Mouse (Mus musculus): ENCODE results near the gene Ncaph2. TPM values are rescaled to one million over a fixed set of nuclear protein-coding genes. Genes with fewer than 3 reads are reported as not detected.
A peak's percentile ranks its signal among the peaks of the same experiment; 100 is the strongest.

The Ncaph2 gene
- polyA plus RNA-seq, 1 experiment from 2014 or later, result 186 TPM

DNA sequence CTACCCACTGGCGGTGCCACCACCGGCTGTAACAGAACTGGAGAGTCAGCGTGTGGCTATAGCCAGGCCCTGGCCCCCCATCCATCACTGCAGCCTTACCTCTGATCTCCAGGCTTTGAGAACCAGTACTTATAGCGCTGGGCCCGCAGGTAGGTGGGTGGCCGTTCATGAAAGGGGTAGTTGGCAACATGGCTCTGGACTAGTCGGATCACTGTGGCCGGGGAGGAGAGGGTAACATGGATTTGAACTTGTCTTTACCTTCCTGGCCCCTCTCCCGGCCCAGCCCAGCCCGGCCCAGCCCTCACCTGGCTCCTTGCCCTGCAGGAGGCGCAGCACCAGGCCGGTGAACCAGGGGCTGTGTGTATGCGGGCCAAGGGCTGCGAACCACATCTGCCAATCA is 3.5 kb upstream of the Ncaph2 start:
- no peak overlapping the region for H3K27ac ChIP-seq
- no peaks in the 10 kb centered on the region for H3K27me3 ChIP-seq
- ATAC-seq (ENCODE audit: low FRiP score), result no peak
- H3K9me3 ChIP-seq, result no peaks in the 10 kb centered on the region
- H3K4me2 ChIP-seq, result no peak overlapping the region
- H3K4me1 ChIP-seq, result peaks cover 20% of the 10 kb centered on the region
- no peak overlapping the region for H3K9ac ChIP-seq
- 94% methylated on average over 14 of the region's 14 CpGs for WGBS
- no peak overlapping the region for H3K4me3 ChIP-seq (replicated peaks)
- peaks cover 42% of the 10 kb centered on the region for H3K36me3 ChIP-seq (replicated peaks)

DNA sequence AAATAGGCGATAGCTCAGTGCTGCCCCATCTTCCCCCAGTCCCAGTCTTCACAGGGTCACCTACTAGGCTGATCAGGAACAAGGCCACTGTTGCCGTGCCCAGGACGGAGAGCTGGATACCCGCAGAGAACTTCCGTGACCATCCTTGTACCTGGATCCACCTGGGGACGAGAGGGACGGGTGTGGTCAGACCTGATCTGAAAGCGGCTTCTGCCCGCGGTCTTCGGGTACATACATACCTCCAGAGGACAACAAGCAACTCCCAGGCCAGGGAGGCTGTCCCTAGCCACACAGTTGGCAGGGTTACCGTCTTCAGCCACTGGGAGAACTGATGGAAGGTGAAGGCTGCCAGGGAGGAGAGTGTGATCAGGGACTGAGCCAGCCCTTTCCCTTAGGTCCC is 2.7 kb upstream of the Ncaph2 start:
- no peak for ATAC-seq (ENCODE audit: low FRiP score)
- Histone ChIP-seq H3K4me1 (peaks cover 27% of the 10 kb centered on the region), H3K27me3 (no peaks in the 10 kb centered on the region), H3K9ac (0 out of 2 replicates have a peak overlapping the region, but pooled peaks have one; percentile 17), H3K4me2 (no peak overlapping the region), H3K9me3 (no peaks in the 10 kb centered on the region), H3K27ac (no peak overlapping the region), H3K36me3 (replicated peaks) (peaks cover 42% of the 10 kb centered on the region), H3K4me3 (replicated peaks) (no peak overlapping the region)
- 93% methylated on average over 12 of the region's 12 CpGs for WGBS

DNA sequence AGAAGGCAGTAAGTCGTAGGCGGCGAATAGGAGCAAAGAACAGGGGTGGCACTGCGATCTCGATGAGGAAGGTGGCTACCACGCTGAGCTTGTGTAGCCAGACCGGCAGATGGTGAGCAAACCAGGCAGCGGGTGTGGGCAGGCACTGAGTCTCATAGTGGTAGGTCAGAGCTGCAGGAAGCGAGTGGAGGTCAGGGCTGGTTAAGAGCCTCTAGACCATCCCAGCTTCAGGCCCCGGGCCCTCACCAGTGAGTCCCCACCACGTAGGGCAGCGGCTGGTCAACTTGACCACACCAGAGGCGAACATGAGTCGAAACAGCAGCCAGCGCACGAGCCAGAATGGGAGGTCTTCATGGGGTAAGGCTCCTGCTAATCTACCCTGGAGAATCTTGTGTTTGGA is 1.7 kb upstream of the Ncaph2 start:
- ATAC-seq (ENCODE audit: low FRiP score), result no peak
- H3K27me3 ChIP-seq, result no peaks in the 10 kb centered on the region
- H3K36me3 ChIP-seq (replicated peaks), result peaks cover 47% of the 10 kb centered on the region
- WGBS, result 92% methylated on average over 16 of the region's 16 CpGs
- H3K9me3 ChIP-seq, result no peaks in the 10 kb centered on the region
- peak overlapping the region; percentile 79; the same call in 1 of the 2 replicates for H3K4me3 ChIP-seq (replicated peaks)
- H3K27ac ChIP-seq, result no peak overlapping the region
- 0 out of 2 replicates have a peak overlapping the region, but pooled peaks have one; percentile 17 for H3K9ac ChIP-seq
- H3K4me2 ChIP-seq, result peak overlapping the region; percentile 78; the same call in 1 of the 2 replicates
- peaks cover 34% of the 10 kb centered on the region for H3K4me1 ChIP-seq

DNA sequence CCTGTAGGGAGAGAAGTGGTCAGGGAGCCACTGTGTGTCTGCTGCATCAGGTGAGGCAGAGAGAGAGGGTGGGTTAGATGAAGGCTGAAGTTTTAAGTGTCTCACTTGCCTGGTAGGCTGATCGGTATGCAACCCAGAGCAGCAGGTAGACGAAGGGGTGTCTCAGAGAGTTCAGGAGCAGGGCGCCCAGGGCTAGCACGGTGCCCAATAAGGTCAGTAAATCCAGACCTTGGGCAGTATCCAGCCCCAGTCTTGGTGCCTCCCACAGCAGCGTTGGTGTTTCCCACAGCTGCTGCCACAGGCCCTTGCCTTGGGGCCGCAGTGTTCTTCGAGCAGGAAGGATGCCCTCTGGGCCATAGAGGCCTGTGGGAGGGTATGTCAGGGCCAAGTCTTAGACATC is 1.1 kb upstream of the Ncaph2 start:
- WGBS, result 91% methylated on average over 7 of the region's 7 CpGs
- peak overlapping the region; percentile 78 for H3K4me2 ChIP-seq
- no peak overlapping the region for H3K27ac ChIP-seq

DNA sequence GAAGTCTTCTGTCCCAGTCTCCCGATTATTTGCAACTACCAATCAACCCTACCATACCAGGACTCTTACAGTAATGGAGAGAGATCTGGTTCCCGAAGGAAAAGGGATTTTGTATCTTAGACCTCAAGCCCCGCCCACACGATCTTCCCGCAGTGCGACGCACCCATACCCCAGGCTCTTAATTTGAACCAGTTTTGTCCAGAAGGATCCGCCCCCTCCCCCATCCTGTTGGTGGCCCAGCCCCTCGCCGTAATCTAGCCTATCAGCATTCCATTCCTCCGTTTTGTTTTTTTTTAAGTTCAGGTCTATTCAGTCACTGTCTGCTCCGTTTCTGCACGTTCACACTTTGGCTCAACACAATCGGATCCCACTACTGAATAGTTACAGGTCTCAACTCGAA is 853 bp downstream of the Ncaph2 start:
- peak; percentile 73 for ATAC-seq (ENCODE audit: low FRiP score)
- H3K27ac ChIP-seq, result peak overlapping the region; percentile 89
- peaks cover 48% of the 10 kb centered on the region for H3K36me3 ChIP-seq (replicated peaks)
- H3K4me2 ChIP-seq, result peak overlapping the region; percentile 78
- under 1% methylated on average over 15 of the region's 15 CpGs for WGBS
- H3K4me3 ChIP-seq (replicated peaks), result peak overlapping the region; percentile 79
- H3K9ac ChIP-seq, result peak overlapping the region; percentile 90
- peaks cover 39% of the 10 kb centered on the region for H3K4me1 ChIP-seq
- H3K9me3 ChIP-seq, result no peaks in the 10 kb centered on the region
- no peaks in the 10 kb centered on the region for H3K27me3 ChIP-seq

More for the DNA sequence above, 1.1 kb upstream of the Ncaph2 start:
- no peak for ATAC-seq (ENCODE audit: low FRiP score)
- Histone ChIP-seq H3K4me1 (peaks cover 39% of the 10 kb centered on the region), H3K36me3 (replicated peaks) (peaks cover 47% of the 10 kb centered on the region), H3K4me3 (replicated peaks) (peak overlapping the region; percentile 79), H3K9ac (peak overlapping the region; percentile 90), H3K9me3 (no peaks in the 10 kb centered on the region), H3K27me3 (no peaks in the 10 kb centered on the region)

DNA sequence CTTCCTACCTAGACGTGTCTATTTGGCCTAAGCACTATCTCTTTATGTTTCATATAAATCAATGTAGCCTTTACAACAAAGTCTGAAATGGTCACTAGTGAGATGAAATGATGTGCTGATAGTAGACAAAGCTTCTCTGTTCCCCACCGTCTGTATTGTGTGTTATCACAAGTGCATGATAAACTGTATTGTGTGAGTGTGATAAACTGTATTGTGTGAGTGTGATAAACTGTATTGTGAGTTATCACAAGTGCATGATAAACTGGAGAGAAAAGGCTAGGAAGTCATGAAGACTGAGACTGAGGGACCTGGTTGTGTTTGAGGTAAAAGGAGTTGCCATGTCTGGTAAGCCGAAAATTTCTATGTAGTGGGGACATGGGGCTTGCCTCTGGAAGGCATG is 3.3 kb downstream of the Ncaph2 start:
- H3K9ac ChIP-seq, result no peak overlapping the region
- ATAC-seq (ENCODE audit: low FRiP score), result no peak
- H3K9me3 ChIP-seq, result no peaks in the 10 kb centered on the region
- peaks cover 36% of the 10 kb centered on the region for H3K4me1 ChIP-seq
- H3K4me2 ChIP-seq, result no peak overlapping the region
- 91% methylated on average over 3 of the region's 3 CpGs for WGBS
- H3K4me3 ChIP-seq (replicated peaks), result no peak overlapping the region
- H3K27ac ChIP-seq, result no peak overlapping the region
- peaks cover 47% of the 10 kb centered on the region for H3K36me3 ChIP-seq (replicated peaks)
- no peaks in the 10 kb centered on the region for H3K27me3 ChIP-seq

DNA sequence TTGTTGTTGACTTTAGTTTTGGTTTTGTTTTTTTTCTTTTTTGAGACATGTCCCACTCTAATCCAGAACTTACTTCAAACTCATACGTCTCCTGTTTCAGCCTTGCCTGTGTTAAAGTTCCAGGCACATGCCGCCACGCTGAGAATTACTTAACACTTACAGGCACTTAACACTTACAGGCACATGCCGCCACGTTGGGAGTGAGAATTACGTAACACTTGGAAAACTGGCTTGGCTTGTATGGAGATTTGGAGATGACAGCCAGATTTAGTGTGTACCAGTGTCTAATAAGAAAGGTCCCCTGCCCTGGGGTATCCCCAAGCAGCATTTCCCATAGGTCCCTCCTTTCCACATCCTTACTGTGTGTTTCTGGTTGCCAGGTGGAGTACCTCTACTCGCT is 7.5 kb downstream of the Ncaph2 start:
- H3K27ac ChIP-seq, result no peak overlapping the region
- no peak overlapping the region for H3K4me3 ChIP-seq (replicated peaks)
- H3K36me3 ChIP-seq (replicated peaks), result peaks cover 87% of the 10 kb centered on the region
- no peak for ATAC-seq (ENCODE audit: low FRiP score)
- 92% methylated on average over 7 of the region's 7 CpGs for WGBS
- H3K9ac ChIP-seq, result no peak overlapping the region
- peaks cover 10% of the 10 kb centered on the region for H3K4me1 ChIP-seq
- no peak overlapping the region for H3K4me2 ChIP-seq
- no peaks in the 10 kb centered on the region for H3K27me3 ChIP-seq
- no peaks in the 10 kb centered on the region for H3K9me3 ChIP-seq

DNA sequence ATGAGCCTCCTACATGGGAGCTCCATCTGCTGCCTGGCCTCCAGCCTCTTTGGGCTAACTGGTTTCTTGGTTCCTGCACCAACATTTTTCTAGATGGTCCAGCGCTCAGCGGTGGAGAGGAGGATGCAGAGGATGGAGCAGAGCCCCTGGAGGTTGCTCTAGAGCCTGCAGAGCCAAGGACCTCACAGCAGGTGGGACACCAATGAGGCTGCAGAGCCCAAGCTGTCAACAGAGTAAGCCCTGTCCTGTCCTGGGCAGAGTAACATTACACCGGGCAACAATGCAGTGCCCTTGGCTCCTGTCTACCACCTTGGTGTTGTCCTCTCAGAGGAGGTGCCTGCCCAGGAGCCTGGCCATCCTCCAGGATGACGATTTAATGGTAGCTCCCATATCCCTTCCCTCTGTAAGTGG is 9.6 kb downstream of the Ncaph2 start:
- Histone ChIP-seq H3K4me3 (replicated peaks) (no peak overlapping the region), H3K4me1 (no peaks in the 10 kb centered on the region), H3K27me3 (no peaks in the 10 kb centered on the region), H3K4me2 (no peak overlapping the region), H3K27ac (no peak overlapping the region), H3K9ac (no peak overlapping the region), H3K36me3 (replicated peaks) (peaks cover 98% of the 10 kb centered on the region), H3K9me3 (no peaks in the 10 kb centered on the region)
- no peak for ATAC-seq (ENCODE audit: low FRiP score)
- WGBS, result 94% methylated on average over 4 of the region's 4 CpGs

DNA sequence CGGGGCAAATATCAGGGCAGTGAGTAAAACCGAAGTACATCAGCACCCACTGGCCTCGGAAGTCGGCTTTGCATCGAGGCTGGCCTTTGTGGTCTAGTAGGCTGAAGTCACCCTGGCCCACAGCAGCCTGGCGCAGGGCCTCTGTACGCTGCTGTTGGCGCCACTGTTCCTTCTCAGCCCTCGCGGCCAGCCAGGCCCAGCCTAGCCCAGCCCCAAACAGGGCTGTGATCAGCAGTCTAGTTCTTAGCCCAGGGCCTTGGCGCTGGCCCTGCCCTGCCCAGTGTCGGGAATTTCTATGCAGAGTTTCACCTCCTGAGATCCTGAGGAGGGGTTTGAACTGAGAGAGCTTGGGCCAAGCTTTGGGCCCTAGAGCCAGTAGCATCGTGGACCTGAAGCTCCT is 16.5 kb downstream of the Ncaph2 start:
- ATAC-seq (ENCODE audit: low FRiP score), result no peak
- H3K27ac ChIP-seq, result no peak overlapping the region
- no peak overlapping the region for H3K9ac ChIP-seq
- peaks cover 14% of the 10 kb centered on the region for H3K4me1 ChIP-seq
- peaks cover 19% of the 10 kb centered on the region for H3K27me3 ChIP-seq
- H3K4me3 ChIP-seq (replicated peaks), result no peak overlapping the region
- no peaks in the 10 kb centered on the region for H3K9me3 ChIP-seq
- H3K4me2 ChIP-seq, result no peak overlapping the region
- H3K36me3 ChIP-seq (replicated peaks), result peaks cover 58% of the 10 kb centered on the region
- WGBS, result 88% methylated on average over 13 of the region's 13 CpGs

DNA sequence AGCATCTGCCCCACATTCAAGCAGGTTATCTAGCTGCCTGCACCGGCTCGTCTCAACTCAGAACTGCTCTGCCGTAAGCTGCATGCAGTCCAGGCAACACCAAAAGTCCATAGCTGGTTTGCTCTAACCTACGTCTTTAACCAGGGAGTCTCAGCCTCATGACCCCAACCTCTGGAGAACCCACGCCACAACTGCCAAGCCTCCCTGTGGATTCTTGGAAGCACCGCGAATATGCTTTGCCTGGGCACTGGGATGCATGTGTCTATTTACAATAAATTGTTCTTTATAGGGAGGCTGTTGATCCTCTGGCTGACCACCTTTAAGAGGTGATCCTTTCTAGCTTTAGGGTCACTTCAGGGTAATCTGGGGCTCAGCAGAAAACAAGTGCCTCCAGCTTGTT is 17.0 kb downstream of the Ncaph2 start:
- no peak overlapping the region for H3K27ac ChIP-seq
- H3K27me3 ChIP-seq, result peaks cover 24% of the 10 kb centered on the region
- peak overlapping the region; percentile 89 for H3K4me2 ChIP-seq
- no peak overlapping the region for H3K4me3 ChIP-seq (replicated peaks)
- H3K36me3 ChIP-seq (replicated peaks), result peaks cover 54% of the 10 kb centered on the region
- no peak overlapping the region for H3K9ac ChIP-seq
- peaks cover 17% of the 10 kb centered on the region for H3K4me1 ChIP-seq
- 86% methylated on average over 7 of the region's 7 CpGs for WGBS
- no peak for ATAC-seq (ENCODE audit: low FRiP score)
- H3K9me3 ChIP-seq, result no peaks in the 10 kb centered on the region

DNA sequence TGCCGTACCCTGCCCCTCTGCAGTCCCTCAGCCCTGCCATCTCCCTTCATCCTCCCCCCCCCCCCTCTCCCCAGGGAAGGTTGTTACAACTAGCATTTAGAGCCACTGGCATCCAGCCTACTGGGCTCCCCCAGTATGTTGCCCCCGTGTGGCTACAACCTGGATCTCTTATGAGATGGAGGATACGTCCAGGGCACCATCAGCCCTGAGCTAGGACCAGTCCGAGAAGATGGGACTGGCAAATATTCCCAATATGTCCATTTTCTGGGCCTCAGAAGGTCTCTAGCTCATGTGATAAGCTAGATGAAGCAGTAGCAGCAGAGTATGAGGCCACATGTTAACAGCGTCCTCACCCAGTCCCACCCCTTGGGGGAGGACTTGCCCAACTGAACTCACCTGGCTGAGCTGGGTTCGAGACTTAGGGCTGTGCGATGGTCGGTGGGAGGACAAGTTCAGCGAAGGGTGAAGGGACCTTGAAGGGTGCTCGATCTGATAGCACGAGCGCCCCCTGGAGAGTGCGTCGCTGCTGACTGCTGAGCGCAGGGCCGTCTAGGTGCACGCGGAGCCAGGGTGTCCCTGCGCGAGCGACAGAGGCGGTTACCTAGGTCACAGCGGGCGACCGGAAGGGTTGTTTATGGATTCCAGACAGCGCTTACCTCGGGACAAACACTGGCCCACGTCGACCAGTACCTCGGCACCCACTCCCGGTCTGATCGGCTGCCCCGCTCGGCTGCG is 17.7 kb downstream of the Ncaph2 start:
- peak overlapping the region; percentile 70 for H3K4me3 ChIP-seq (replicated peaks)
- 2% methylated on average over 35 of the region's 35 CpGs for WGBS
- ATAC-seq (ENCODE audit: low FRiP score), result peak; percentile 85
- no peaks in the 10 kb centered on the region for H3K9me3 ChIP-seq
- peak overlapping the region; percentile 94 for H3K27ac ChIP-seq
- peak overlapping the region; percentile 89 for H3K4me2 ChIP-seq
- peak overlapping the region; percentile 71 for H3K9ac ChIP-seq
- H3K27me3 ChIP-seq, result peaks cover 30% of the 10 kb centered on the region
- peaks cover 47% of the 10 kb centered on the region for H3K36me3 ChIP-seq (replicated peaks)
- peaks cover 20% of the 10 kb centered on the region for H3K4me1 ChIP-seq

DNA sequence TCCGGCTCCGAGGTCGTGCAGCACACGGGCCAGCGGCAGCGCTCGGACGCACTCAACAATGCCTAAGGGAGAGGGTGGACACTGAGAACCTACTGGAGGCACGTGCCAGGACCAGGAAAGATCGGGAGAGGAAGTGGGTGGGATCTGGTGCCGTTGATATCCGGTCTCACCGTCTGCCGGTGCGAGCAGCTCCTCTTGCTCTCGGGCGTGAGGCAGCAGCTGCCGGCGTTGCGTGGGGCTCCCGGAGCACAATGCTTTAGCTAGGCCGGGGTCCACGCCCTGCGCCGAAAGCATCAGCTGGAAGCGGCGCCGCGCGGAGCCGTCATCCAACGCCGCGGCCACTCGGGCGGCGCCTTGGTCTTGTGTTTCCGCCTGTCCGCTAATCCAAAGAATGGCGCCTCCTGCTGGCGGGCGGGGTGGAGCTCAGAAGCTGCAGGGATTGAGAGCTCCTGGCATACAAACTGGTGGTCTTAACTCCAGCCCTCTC is 18.3 kb downstream of the Ncaph2 start, which contains the start of gene Sco2:
Sco2 (minus strand) TSS at position 85 of the 487 bp plus-strand sequence.
- H3K4me2 ChIP-seq, result peak within 1 kb of the TSS; percentile 89
- H3K4me1 ChIP-seq, result peaks cover 26% of the 10 kb centered on the region
- peak within 1 kb of the TSS; percentile 70 for H3K4me3 ChIP-seq (replicated peaks)
- peak within 1 kb of the TSS; percentile 71 for H3K9ac ChIP-seq
- ATAC-seq (ENCODE audit: low FRiP score), result peak; percentile 87
- WGBS, result under 1% methylated on average over 42 of the region's 42 CpGs
- H3K27ac ChIP-seq, result peak within 1 kb of the TSS; percentile 94
- H3K9me3 ChIP-seq, result no peaks in the 10 kb centered on the region
- H3K36me3 ChIP-seq (replicated peaks), result peaks cover 41% of the 10 kb centered on the region
- peaks cover 36% of the 10 kb centered on the region for H3K27me3 ChIP-seq

DNA sequence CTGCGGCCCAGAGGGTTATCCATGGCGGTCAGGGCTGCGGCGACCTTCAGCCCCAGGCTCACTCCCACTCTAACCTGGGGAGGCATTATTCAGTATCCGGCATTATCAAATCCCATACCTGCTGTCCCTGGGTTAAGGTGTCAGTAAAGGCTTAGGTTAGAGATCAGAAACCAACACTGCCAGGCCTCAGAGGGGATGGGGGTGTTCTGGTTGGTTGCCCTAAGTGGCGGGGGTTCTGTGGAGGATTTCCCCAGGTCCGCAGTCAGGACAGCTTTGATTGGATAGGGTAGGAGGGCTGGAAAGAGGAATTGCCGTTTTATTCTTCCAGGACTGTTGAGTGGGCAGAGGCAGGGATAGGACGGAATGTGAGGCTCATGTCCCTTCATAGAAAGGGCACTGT is 18.8 kb downstream of the Ncaph2 start:
- Histone ChIP-seq H3K4me3 (replicated peaks) (peak overlapping the region; percentile 70), H3K27ac (peak overlapping the region; percentile 94; the same call in 1 of the 2 replicates), H3K36me3 (replicated peaks) (peaks cover 36% of the 10 kb centered on the region), H3K27me3 (peaks cover 42% of the 10 kb centered on the region), H3K4me2 (peak overlapping the region; percentile 89), H3K4me1 (peaks cover 31% of the 10 kb centered on the region), H3K9me3 (no peaks in the 10 kb centered on the region), H3K9ac (peak overlapping the region; percentile 71)
- no peak for ATAC-seq (ENCODE audit: low FRiP score)
- 54% methylated on average over 9 of the region's 9 CpGs for WGBS

Measured in forebrain, embryonic 12.5 days (tissue).